ENCODE assay signal across 7 mouse cellular contexts in genomic region chr12:86056976-86057375, GRCm38 (mm10). TPM values are rescaled to one million over a fixed set of nuclear protein-coding genes. Genes with fewer than 3 reads are reported as not detected.
"Had no signal": no experiment of that assay in that cellular context is flagged by ENCODE, and none has a peak within 500 bp of the region (broad histone marks: within the 10 kb centered on the region; RNA-seq: fewer than 3 reads in every experiment).

No protein-coding gene starts in this region.

- DNase-seq: kidney, postnatal 10 days; lung, adult 18-20 months; lung, postnatal 36 days; right cerebral cortex, postnatal 14 days; thymus, adult 2 months; thymus, postnatal 25 days had no signal

RNA-seq across cellular contexts. Expression of gene Tgfb3, which starts 21.9 kb away (rescaled TPM):
- total RNA-seq: megakaryocyte progenitor cell, adult 5-6 weeks had no signal
